Mouse (Mus musculus) CH12.LX (cell line): ENCODE measurements around the gene Syne3. TPM values are rescaled to one million over a fixed set of nuclear protein-coding genes. Genes with fewer than 3 reads are reported as not detected.

Source experiments
- DNase-seq: peaks from one replicate; pipeline ENCODE4 v3.0.0-alpha.2; 2013; ENCODE audit errors: extremely low read depth
- H3K27ac ChIP-seq: 2 replicates; pipeline ENCODE4 v1.5.1; 2012; ENCODE audit warnings: low read depth, mild to moderate bottlenecking, control low read depth, moderate library complexity; ENCODE audit not compliant: insufficient read depth
- H3K27me3 ChIP-seq: replicated peaks from 2 replicates; pipeline ENCODE3; 2012; ENCODE audit warnings: inconsistent platforms
- H3K36me3 ChIP-seq, 2 experiments: replicated peaks in 1 of 2; 2 replicates each; pipeline versions ENCODE3 to v1.6.1; 2012; ENCODE audit warnings: inconsistent platforms in 1 of 2, low read length in 1 of 2, mild to moderate bottlenecking in 1 of 2, mixed read lengths in 1 of 2, moderate library complexity in 1 of 2; ENCODE audit not compliant: control insufficient read depth in 1 of 2, insufficient read depth in 1 of 2
- H3K4me1 ChIP-seq, 2 experiments: 2 replicates each; pipeline ENCODE4 v1.6.1; 2012; ENCODE audit warnings: inconsistent platforms in 1 of 2, moderate library complexity in 1 of 2; ENCODE audit not compliant: insufficient read depth in 2 of 2, control insufficient read depth in 1 of 2
- H3K4me2 ChIP-seq: 2 replicates; pipeline ENCODE4 v1.6.1; 2012; ENCODE audit warnings: low read depth, mild to moderate bottlenecking, control low read depth; ENCODE audit not compliant: poor library complexity, insufficient read depth, severe bottlenecking
- H3K4me3 ChIP-seq, 3 experiments: fragments of 150-350 bp in 1 of 3; sonication (generic) in 1 of 3; replicated peaks in 1 of 3; 2 replicates each; pipeline versions ENCODE3 to v1.5.1; 2011 to 2012; ENCODE audit warnings: low read depth in 2 of 3, low read length in 2 of 3, mild to moderate bottlenecking in 2 of 3, moderate library complexity in 2 of 3, control low read depth in 1 of 3, improper control_type of control experiment in 1 of 3, inconsistent platforms in 1 of 3, mixed read lengths in 1 of 3; ENCODE audit not compliant: poor library complexity in 1 of 3
- H3K79me2 ChIP-seq: replicated peaks from 2 replicates; pipeline ENCODE4 v1.6.1; 2012; ENCODE audit warnings: mild to moderate bottlenecking, moderate library complexity; ENCODE audit not compliant: control insufficient read depth, poor library complexity, insufficient read depth, severe bottlenecking; ENCODE audit errors: extremely low read depth
- H3K9ac ChIP-seq: 2 replicates; pipeline ENCODE4 v1.6.1; 2012; ENCODE audit warnings: low read depth, mild to moderate bottlenecking, control low read depth, moderate library complexity; ENCODE audit not compliant: insufficient read depth
- H3K9me3 ChIP-seq: replicated peaks from 2 replicates; pipeline ENCODE3; 2012; ENCODE audit warnings: low read length, inconsistent platforms, mixed read lengths
- CTCF ChIP-seq, 2 experiments: IDR thresholded peaks in 1 of 2; conservative IDR thresholded peaks in 1 of 2; 2 replicates each; pipeline ENCODE4 v1.5.1; 2011 to 2012; ENCODE audit warnings: low read depth in 2 of 2, low read length in 2 of 2, improper control_type of control experiment in 1 of 2, inconsistent platforms in 1 of 2, mild to moderate bottlenecking in 1 of 2, moderate library complexity in 1 of 2
- E2F4 ChIP-seq: IDR thresholded peaks from 2 replicates; pipeline ENCODE4 v1.6.1; 2011; ENCODE audit warnings: low read depth, low read length, improper control_type of control experiment; ENCODE audit not compliant: insufficient replicate concordance
- ELF1 ChIP-seq: IDR thresholded peaks from 2 replicates; pipeline ENCODE4 v1.6.1; 2014; ENCODE audit warnings: low read depth, mild to moderate bottlenecking, inconsistent platforms, low read length, improper control_type of control experiment
- JUN ChIP-seq: IDR thresholded peaks from 2 replicates; pipeline ENCODE4 v1.6.1; 2011; ENCODE audit warnings: low read depth, mild to moderate bottlenecking, low read length, improper control_type of control experiment, moderate library complexity; ENCODE audit not compliant: insufficient read depth
- JUND ChIP-seq: conservative IDR thresholded peaks from 2 replicates; pipeline ENCODE4 v1.6.1; 2011; ENCODE audit warnings: low read depth, low read length, improper control_type of control experiment
- MAFK ChIP-seq: IDR thresholded peaks from 2 replicates; pipeline ENCODE4 v1.6.1; 2011; ENCODE audit warnings: low read length, improper control_type of control experiment; ENCODE audit not compliant: insufficient replicate concordance
- MXI1 ChIP-seq: IDR thresholded peaks from 2 replicates; pipeline ENCODE4 v1.6.1; 2011; ENCODE audit warnings: mild to moderate bottlenecking, low read depth, low read length, improper control_type of control experiment
- MYC ChIP-seq: IDR thresholded peaks from 2 replicates; pipeline ENCODE4 v1.6.1; 2011; ENCODE audit warnings: low read depth, mild to moderate bottlenecking, improper control_type of control experiment, low read length
- NRF1 ChIP-seq: IDR thresholded peaks from 2 replicates; pipeline ENCODE4 v1.6.1; 2014; ENCODE audit warnings: low read depth, mild to moderate bottlenecking, inconsistent platforms, low read length, improper control_type of control experiment, moderate library complexity
- POLR2AphosphoS2 ChIP-seq: IDR thresholded peaks from 2 replicates; pipeline ENCODE4 v1.6.1; 2011; ENCODE audit warnings: low read depth, low read length, improper control_type of control experiment
- RAD21 ChIP-seq: IDR thresholded peaks from 2 replicates; pipeline ENCODE4 v1.6.1; 2011; ENCODE audit warnings: low read depth, mild to moderate bottlenecking, low read length, improper control_type of control experiment, moderate library complexity
- SMC3 ChIP-seq: IDR thresholded peaks from 2 replicates; pipeline ENCODE4 v1.6.1; 2011; ENCODE audit warnings: low read depth, low read length, improper control_type of control experiment
- TBP ChIP-seq: conservative IDR thresholded peaks from 2 replicates; pipeline ENCODE4 v1.6.1; 2011; ENCODE audit warnings: low read depth, low read length, improper control_type of control experiment
- UBTF ChIP-seq: IDR thresholded peaks from 2 replicates; pipeline ENCODE4 v1.6.1; 2012; ENCODE audit warnings: low read depth, mild to moderate bottlenecking, inconsistent platforms, low read length, improper control_type of control experiment, moderate library complexity
- USF2 ChIP-seq: conservative IDR thresholded peaks from 2 replicates; pipeline ENCODE4 v1.6.1; 2011; ENCODE audit warnings: low read depth, low read length, improper control_type of control experiment
- ZKSCAN1 ChIP-seq: IDR thresholded peaks from 2 replicates; pipeline ENCODE4 v1.6.1; 2012; ENCODE audit warnings: low read depth, inconsistent platforms, low read length, improper control_type of control experiment, borderline replicate concordance
- dilution Hi-C: fragments of 300-500 bp; cut with MboI; formaldehyde crosslinking; loops from 2 replicates; pipeline ENCODE4 v1.14.3; 2020; ENCODE audit warnings: low sequenced_read_pairs; ENCODE audit not compliant: extremely low pct_unique_long_range_greater_than_20kb, extremely low pct_ligation_motif_present
- in situ Hi-C: fragments of 300-500 bp; cut with MboI; formaldehyde crosslinking; loops from 3 replicates; pipeline ENCODE4 v1.14.3; 2019; ENCODE audit warnings: low sequenced_read_pairs, low pct_ligation_motif_present, low pct_unique_long_range_greater_than_20kb, mixed read lengths
- polyA plus RNA-seq: library from polyadenylated mRNA; unstranded; fragments of >175 nt; gene quantifications from 2 replicates; pipeline ENCODE4 v1.2.1, GENCODE M21; 2012; ENCODE audit warnings: low read depth; ENCODE audit not compliant: insufficient read length
- total RNA-seq, 2 experiments: library from RNA; depleted of rRNA; stranded (reverse); fragments of 300-350 nt in 1 of 2; fragments of >200 nt in 1 of 2; gene quantifications; 2 replicates each; pipeline ENCODE4 v1.2.3; 2012 to 2014

Gene Syne3
- total and polyA plus RNA-seq, 3 experiments: 5.3 to 18.7 (median 7.3) TPM

- Histone ChIP-seq H3K27ac (0 out of 2 replicates have a peak overlapping the region, but pooled peaks have one; percentile 15), H3K4me2 (peak overlapping the region; percentile 68), H3K79me2 (peaks cover 42% of the 10 kb centered on the region), H3K27me3 (no peaks in the 10 kb centered on the region), H3K4me1 (peaks cover 37 to 79% of the 10 kb centered on the region in 2 experiments), H3K9me3 (peaks cover 3% of the 10 kb centered on the region), H3K36me3 (peaks cover 0 to 23% of the 10 kb centered on the region in 2 experiments), H3K9ac (peak overlapping the region; percentile 72), H3K4me3 (peak overlapping the region in 1 of 3 experiments; percentile 87)
- dilution Hi-C loops (no loop called here), in situ Hi-C loops (loop anchor here (10.0 kb wide), 1 partner anchor 53 kb away; no protein-coding TSS in a partner anchor)
- DNase-seq: no peak
- TF ChIP-seq RAD21 (peak; percentile 10), CTCF (conservative IDR thresholded peaks at IDR 0.05 in 1 of 2, IDR thresholded peaks at IDR 0.05 in 1 of 2; ENCODE audit: low read depth in 2 of 2, low read length in 2 of 2) (peak in 1 of 2 experiments; percentile 44; a peak in 2 of 4 replicates), MXI1 (no peak), JUND (no peak)
Measured at GRCm38 (mm10) chr12:105008150-105008549, 1.5 kb downstream of the Syne3 start.

DNA sequence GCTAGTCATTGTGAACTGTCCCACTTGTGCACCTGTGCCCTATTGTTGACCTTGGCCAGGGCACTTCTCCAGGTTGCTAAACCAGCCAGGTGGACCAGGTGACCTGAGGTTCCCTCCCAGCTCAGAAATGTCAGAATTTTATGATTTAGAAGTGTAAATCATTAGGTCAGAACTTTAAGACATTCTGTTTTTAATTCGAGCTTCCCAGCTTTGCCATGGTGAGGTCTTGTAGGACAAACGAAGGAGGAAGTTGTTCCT, 4.0 kb downstream of the Syne3 start:
- Histone ChIP-seq H3K27me3 (no peaks in the 10 kb centered on the region), H3K9ac (no peak overlapping the region), H3K79me2 (peaks cover 44% of the 10 kb centered on the region), H3K9me3 (no peaks in the 10 kb centered on the region), H3K4me2 (peak overlapping the region; percentile 14), H3K4me3 (no peak overlapping the region), H3K4me1 (peaks cover 46 to 82% of the 10 kb centered on the region in 2 experiments), H3K36me3 (peaks cover 0 to 23% of the 10 kb centered on the region in 2 experiments), H3K27ac (peak overlapping the region; percentile 18; the same call in 1 of the 2 replicates)
- in situ Hi-C loops: loop anchor here (10.0 kb wide), 1 partner anchor 51 kb away; no protein-coding TSS in a partner anchor
- DNase-seq: no peak
- TF ChIP-seq MYC (no peak), MAFK (no peak), USF2 (no peak), CTCF (conservative IDR thresholded peaks at IDR 0.05 in 1 of 2, IDR thresholded peaks at IDR 0.05 in 1 of 2; ENCODE audit: low read depth in 2 of 2, low read length in 2 of 2) (no peak), E2F4 (no peak), ELF1 (no peak), POLR2AphosphoS2 (no peak), NRF1 (no peak), JUN (no peak), SMC3 (no peak), ZKSCAN1 (no peak), TBP (no peak), UBTF (no peak)
- dilution Hi-C loops: no loop called here
